Mouse (Mus musculus): Measurements from ENCODE around the gene Ankrd52. TPM values are rescaled to one million over a fixed set of nuclear protein-coding genes. Genes with fewer than 3 reads are reported as not detected.
"Not testable (repeated sequence)": the region's sequence is repeated elsewhere in the genome, so short reads cannot be mapped to it uniquely, and the experiment has no call there.

Ankrd52 gene
- 2.9 and 4.3 TPM in 2 replicates for polyA plus RNA-seq (2015; fragmentation: Nextera tagmentation; extraction: Ambion mirVana)

DNA sequence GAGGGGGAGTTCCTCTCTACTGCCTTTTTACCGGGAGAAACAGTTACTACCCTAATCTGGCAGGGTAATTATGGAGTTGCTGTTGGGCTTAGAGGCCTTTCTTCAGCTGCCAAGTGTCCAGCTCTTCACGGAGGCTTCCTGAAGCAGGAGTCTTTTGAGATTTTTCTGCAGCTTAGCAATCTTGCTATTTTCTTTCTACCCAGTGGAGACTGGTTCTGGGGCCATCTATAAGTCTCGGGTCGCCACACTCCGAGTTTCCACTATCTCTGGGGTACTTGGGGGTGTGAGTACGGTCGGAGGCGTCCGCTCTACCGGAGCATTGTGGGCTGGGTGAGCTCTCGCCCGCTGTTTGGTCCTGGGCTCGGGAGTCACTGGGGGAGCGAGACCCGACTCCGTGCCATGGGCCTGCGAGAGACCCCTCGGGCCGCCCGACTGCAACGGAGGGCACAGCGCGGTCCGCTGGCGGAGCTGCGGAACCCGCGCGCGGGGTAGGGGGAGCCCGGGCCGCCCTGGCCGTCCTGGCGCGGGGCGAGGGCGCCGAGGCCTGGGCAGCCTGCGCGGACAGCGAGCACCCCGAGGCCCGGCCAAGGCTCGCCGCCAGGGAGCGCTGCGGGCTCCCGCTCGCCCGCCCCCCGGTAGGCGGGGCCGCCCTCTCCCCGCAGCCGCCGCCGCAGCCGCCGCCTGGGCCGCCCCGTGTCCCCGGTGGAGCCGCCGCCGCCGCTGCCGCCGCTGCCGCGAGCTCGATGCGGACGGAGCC lies at the start of gene Ankrd52:
TSS of gene Ankrd52 (plus strand) at position 661 of the 757 bp plus-strand sequence.
- Histone ChIP-seq H3K27me3 (ENCODE audit: control insufficient read depth, insufficient read depth, low read length) (no peaks in the 10 kb centered on the region), H3K9me3 (ENCODE audit: control insufficient read depth, low read length) (no peaks in the 10 kb centered on the region), H3K9ac (ENCODE audit: low read length) (peak within 1 kb of the TSS; percentile 96), H3K4me1 (replicated peaks; ENCODE audit: control insufficient read depth, insufficient read depth) (peaks cover 3% of the 10 kb centered on the region; the same call in 1 of the 2 replicates), H3K4me3 (ENCODE audit: low read depth, low read length) (peak within 1 kb of the TSS; percentile 90), H3K36me3 (ENCODE audit: control insufficient read depth, insufficient read depth, low read length) (peaks cover 8% of the 10 kb centered on the region), H3K4me2 (replicated peaks; ENCODE audit: low read depth) (peak within 1 kb of the TSS; percentile 82), H3K27ac (replicated peaks) (peak within 1 kb of the TSS; percentile 93)
- peak; percentile 93 for ATAC-seq (ENCODE audit: low FRiP score, low TSS enrichment)
- TF ChIP-seq CTCF (IDR thresholded peaks at IDR 0.05; ENCODE audit: low read depth) (peak; percentile 63), EP300 (optimal IDR thresholded peaks at IDR 0.05) (no peak)
- WGBS: 0% methylated on average over 41 of the region's 73 CpGs
- peak; percentile 90 for DNase-seq (ENCODE audit: low spot score)

DNA sequence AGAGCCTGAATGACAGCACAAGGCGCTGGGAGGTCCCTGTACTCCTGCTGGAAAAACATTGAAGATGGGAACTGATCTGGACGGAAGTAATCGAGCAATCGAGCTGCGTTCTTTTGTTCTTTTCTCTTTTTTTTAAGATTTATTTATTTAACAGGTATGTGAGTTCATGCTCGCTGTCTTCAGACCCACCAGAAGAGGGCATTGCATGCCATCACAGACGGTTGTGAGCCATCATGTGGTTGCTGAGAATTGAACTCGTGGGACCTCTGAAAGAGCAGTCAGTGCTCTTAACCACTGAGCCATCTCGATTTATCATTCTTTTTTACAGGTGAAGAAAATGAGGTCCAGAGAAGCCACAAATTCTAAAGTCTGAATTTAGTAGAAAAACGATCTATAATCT lies 49.3 kb upstream of the Ankrd52 start:
- H3K4me2 ChIP-seq (replicated peaks; ENCODE audit: low read depth): no peak overlapping the region
- 86% methylated on average over 10 of the region's 10 CpGs for WGBS
- H3K4me1 ChIP-seq (replicated peaks; ENCODE audit: control insufficient read depth, insufficient read depth): peaks cover 4% of the 10 kb centered on the region; the same call in 1 of the 2 replicates
- peaks cover 15% of the 10 kb centered on the region for H3K36me3 ChIP-seq (ENCODE audit: control insufficient read depth, insufficient read depth, low read length)
- H3K4me3 ChIP-seq (ENCODE audit: low read depth, low read length): no peak overlapping the region
- H3K27ac ChIP-seq (replicated peaks): no peak overlapping the region
- DNase-seq (ENCODE audit: low spot score) (no peak), ATAC-seq (ENCODE audit: low FRiP score, low TSS enrichment) (no peak)
- H3K9ac ChIP-seq (ENCODE audit: low read length): no peak overlapping the region
- H3K9me3 ChIP-seq (ENCODE audit: control insufficient read depth, low read length): no peaks in the 10 kb centered on the region
- H3K27me3 ChIP-seq (ENCODE audit: control insufficient read depth, insufficient read depth, low read length): no peaks in the 10 kb centered on the region
- TF ChIP-seq CTCF (IDR thresholded peaks at IDR 0.05; ENCODE audit: low read depth) (peak; percentile 45), EP300 (optimal IDR thresholded peaks at IDR 0.05) (no peak)

DNA sequence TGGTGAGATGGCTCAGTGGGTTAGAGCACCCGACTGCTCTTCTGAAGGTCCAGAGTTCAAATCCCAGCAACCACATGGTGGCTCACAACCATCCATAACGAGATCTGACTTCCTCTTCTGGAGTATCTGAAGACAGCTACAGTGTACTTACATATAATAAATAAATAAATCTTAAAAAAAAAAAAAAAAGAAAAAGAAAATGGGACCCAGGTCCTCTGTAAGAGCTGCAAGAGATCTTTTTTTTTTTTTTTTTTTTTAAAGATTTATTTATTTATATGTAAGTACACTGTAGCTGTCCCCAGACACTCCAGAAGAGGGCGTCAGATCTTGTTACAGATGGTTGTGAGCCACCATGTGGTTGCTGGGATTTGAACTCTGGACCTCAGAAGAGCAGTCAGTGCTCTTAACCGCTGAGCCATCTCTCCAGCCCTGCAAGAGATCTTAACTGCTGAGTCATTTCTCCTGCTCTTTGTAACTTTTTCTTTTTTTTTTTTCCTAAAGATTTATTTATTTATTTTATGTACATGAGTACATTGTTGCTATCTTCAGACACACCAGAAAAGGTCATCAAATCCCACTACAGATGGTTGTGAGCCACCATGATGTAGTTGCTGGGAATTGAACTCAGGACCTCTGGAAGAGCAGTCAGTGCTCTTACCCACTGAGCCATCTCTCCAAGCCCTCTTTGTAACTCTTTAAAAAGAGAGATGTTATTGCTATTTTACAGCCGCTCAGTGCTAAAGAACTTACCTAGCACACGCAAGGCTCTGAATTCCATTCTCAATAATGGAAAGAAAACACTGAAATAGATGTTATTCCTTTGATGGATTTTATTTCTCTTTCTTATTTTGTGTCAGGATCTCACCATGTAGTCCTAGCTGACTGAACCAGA lies 44.3 kb upstream of the Ankrd52 start:
- ATAC-seq (ENCODE audit: low FRiP score, low TSS enrichment); H3K4me2 ChIP-seq (replicated peaks; ENCODE audit: low read depth); H3K9me3 ChIP-seq (ENCODE audit: control insufficient read depth, low read length); H3K9ac ChIP-seq (ENCODE audit: low read length); H3K4me3 ChIP-seq (ENCODE audit: low read depth, low read length); H3K27ac ChIP-seq (replicated peaks); H3K4me1 ChIP-seq (replicated peaks; ENCODE audit: control insufficient read depth, insufficient read depth); DNase-seq (ENCODE audit: low spot score); H3K36me3 ChIP-seq (ENCODE audit: control insufficient read depth, insufficient read depth, low read length); H3K27me3 ChIP-seq (ENCODE audit: control insufficient read depth, insufficient read depth, low read length): not testable (repeated sequence)
- WGBS: 79% methylated on average over 6 of the region's 6 CpGs

DNA sequence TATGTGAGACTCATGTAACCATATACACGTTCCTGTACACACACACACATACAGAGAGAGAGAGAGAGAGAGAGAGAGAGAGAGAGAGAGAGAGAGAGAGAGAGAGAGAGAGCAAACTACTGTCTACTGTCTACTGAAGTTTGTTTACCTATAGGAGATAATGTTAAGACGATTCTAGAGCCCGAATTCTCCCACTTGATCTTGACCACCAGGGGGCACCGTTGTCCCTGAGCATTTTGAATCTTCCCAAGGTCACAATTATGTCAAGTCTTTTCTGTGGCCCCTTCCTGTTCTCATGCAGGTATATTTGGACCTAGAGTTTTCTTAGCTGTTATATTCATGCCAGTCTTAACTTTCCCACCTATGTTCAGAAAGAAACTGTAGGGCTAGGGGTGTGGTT lies 41.3 kb upstream of the Ankrd52 start:
- Histone ChIP-seq H3K4me3 (ENCODE audit: low read depth, low read length) (no peak overlapping the region), H3K27ac (replicated peaks) (no peak overlapping the region), H3K4me1 (replicated peaks; ENCODE audit: control insufficient read depth, insufficient read depth) (peaks cover 3% of the 10 kb centered on the region; the same call in 1 of the 2 replicates), H3K9me3 (ENCODE audit: control insufficient read depth, low read length) (no peaks in the 10 kb centered on the region), H3K9ac (ENCODE audit: low read length) (no peak overlapping the region), H3K27me3 (ENCODE audit: control insufficient read depth, insufficient read depth, low read length) (no peaks in the 10 kb centered on the region), H3K36me3 (ENCODE audit: control insufficient read depth, insufficient read depth, low read length) (no peaks in the 10 kb centered on the region), H3K4me2 (replicated peaks; ENCODE audit: low read depth) (no peak overlapping the region)
- TF ChIP-seq EP300 (optimal IDR thresholded peaks at IDR 0.05) (no peak), CTCF (IDR thresholded peaks at IDR 0.05; ENCODE audit: low read depth) (peak; percentile 91)
- WGBS: 2% methylated on average over 4 of the region's 4 CpGs
- peak; percentile 78 for DNase-seq (ENCODE audit: low spot score)
- no peak for ATAC-seq (ENCODE audit: low FRiP score, low TSS enrichment)

DNA sequence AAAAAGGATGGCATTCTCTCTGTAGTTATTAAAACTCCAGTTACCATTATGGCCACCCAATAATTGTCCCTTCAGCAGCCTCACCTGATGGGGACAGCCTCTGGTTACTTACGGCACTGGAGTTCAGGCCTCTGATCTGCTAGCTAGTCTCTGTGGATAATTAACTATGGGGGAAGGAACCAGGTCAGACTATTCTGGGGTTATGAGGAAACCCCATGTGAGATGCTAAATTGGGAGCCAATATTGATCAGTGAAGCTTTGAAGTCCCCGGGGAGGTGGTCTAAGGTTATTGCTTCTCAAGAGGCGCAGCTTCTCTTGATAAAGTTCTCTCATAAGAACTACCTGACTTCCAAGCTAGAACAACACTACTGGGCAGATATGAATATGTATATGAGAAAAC lies 40.7 kb upstream of the Ankrd52 start:
- no peak overlapping the region for H3K27ac ChIP-seq (replicated peaks)
- DNase-seq (ENCODE audit: low spot score) (no peak), ATAC-seq (ENCODE audit: low FRiP score, low TSS enrichment) (no peak)
- peaks cover 3% of the 10 kb centered on the region; the same call in 1 of the 2 replicates for H3K4me1 ChIP-seq (replicated peaks; ENCODE audit: control insufficient read depth, insufficient read depth)
- no peak overlapping the region for H3K4me3 ChIP-seq (ENCODE audit: low read depth, low read length)
- no peaks in the 10 kb centered on the region for H3K9me3 ChIP-seq (ENCODE audit: control insufficient read depth, low read length)
- 89% methylated on average over 3 of the region's 3 CpGs for WGBS
- no peaks in the 10 kb centered on the region for H3K27me3 ChIP-seq (ENCODE audit: control insufficient read depth, insufficient read depth, low read length)
- H3K36me3 ChIP-seq (ENCODE audit: control insufficient read depth, insufficient read depth, low read length): no peaks in the 10 kb centered on the region
- H3K4me2 ChIP-seq (replicated peaks; ENCODE audit: low read depth): no peak overlapping the region
- no peak overlapping the region for H3K9ac ChIP-seq (ENCODE audit: low read length)
- TF ChIP-seq EP300 (optimal IDR thresholded peaks at IDR 0.05): no peak
- no peak for TF ChIP-seq CTCF (IDR thresholded peaks at IDR 0.05; ENCODE audit: low read depth)
